Mouse (Mus musculus) embryonic facial prominence, embryonic 15.5 days (tissue): ENCODE data around the gene Suds3. TPM values are rescaled to one million over a fixed set of nuclear protein-coding genes. Genes with fewer than 3 reads are reported as not detected.

Experiments
- polyA plus RNA-seq: library from polyadenylated mRNA; unstranded; fragments of >200 nt; fragmentation: Nextera tagmentation; extraction: Ambion mirVana; gene quantifications from 2 replicates; pipeline ENCODE4 v1.2.1, GENCODE M21; 2015

Gene Suds3
- polyA plus RNA-seq, 1 experiment from 2014 or later: 75.1 TPM

Other genes starting within 250 kb of the Suds3 start
- gene Taok3, start 4.0 kb upstream of the Suds3 start, polyA plus RNA-seq: 19.9 and 22.3 TPM in 2 replicates
- gene Pebp1, start 171.5 kb upstream of the Suds3 start, polyA plus RNA-seq: 714 and 731 TPM in 2 replicates
- gene Vsig10, start 203.0 kb upstream of the Suds3 start, polyA plus RNA-seq: 11.2 and 14.4 TPM in 2 replicates
- 77.8 and 80.3 TPM in 2 replicates for gene Wsb2, start 241.2 kb upstream of the Suds3 start, polyA plus RNA-seq